Mouse (Mus musculus) heart, embryonic 12.5 days (tissue): ENCODE measurements around the gene Ints7. TPM values are rescaled to one million over a fixed set of nuclear protein-coding genes. Genes with fewer than 3 reads are reported as not detected.
A peak's percentile ranks its signal among the peaks of the same experiment; 100 is the strongest.

ENCODE experiments used
- ATAC-seq: fragments of 200-750 bp; cut with Nextera tagmentation; 2 replicates; pipeline ENCODE4 v1.8.0; 2017; ENCODE audit warnings: moderate TSS enrichment, moderate library complexity; ENCODE audit not compliant: insufficient number of reproducible peaks, low FRiP score
- H3K27ac ChIP-seq: fragments of 300-500 bp; sonication (generic); 2 replicates; pipeline ENCODE4 v1.5.1; 2016; ENCODE audit warnings: mild to moderate bottlenecking, moderate library complexity; ENCODE audit not compliant: poor library complexity, severe bottlenecking
- H3K27me3 ChIP-seq: fragments of 300-500 bp; sonication (generic); replicated peaks from 2 replicates; pipeline ENCODE4 v1.6.1; 2016; ENCODE audit warnings: mild to moderate bottlenecking, moderate library complexity
- H3K36me3 ChIP-seq: fragments of 300-500 bp; sonication (generic); 2 replicates; pipeline ENCODE4 v1.6.1; 2016; ENCODE audit warnings: mild to moderate bottlenecking, moderate library complexity
- H3K4me1 ChIP-seq: fragments of 300-500 bp; sonication (generic); replicated peaks from 2 replicates; pipeline ENCODE4 v1.6.1; 2016; ENCODE audit warnings: mild to moderate bottlenecking
- H3K4me2 ChIP-seq: fragments of 300-500 bp; sonication (generic); 2 replicates; pipeline ENCODE4 v1.6.1; 2016; ENCODE audit warnings: mild to moderate bottlenecking, moderate library complexity
- H3K4me3 ChIP-seq: fragments of 300-500 bp; sonication (generic); 2 replicates; pipeline ENCODE4 v1.5.1; 2016; ENCODE audit warnings: mild to moderate bottlenecking
- H3K9ac ChIP-seq: fragments of 300-500 bp; sonication (generic); 2 replicates; pipeline ENCODE4 v1.6.1; 2016; ENCODE audit warnings: mild to moderate bottlenecking, moderate library complexity
- H3K9me3 ChIP-seq: fragments of 300-500 bp; sonication (generic); replicated peaks from 2 replicates; pipeline ENCODE4 v1.6.1; 2016; ENCODE audit warnings: mild to moderate bottlenecking, moderate library complexity
- WGBS: fragments of 180-500 bp; shearing (Covaris S2); methylation state at CpG from one replicate; pipeline ENCODE4 v1.1.7; 2016; 5-methylcytosine and 5-hydroxymethylcytosine counted together
- polyA plus RNA-seq: library from polyadenylated mRNA; unstranded; fragments of >200 nt; fragmentation: Nextera tagmentation; extraction: Ambion mirVana; gene quantifications from 2 replicates; pipeline ENCODE4 v1.2.1, GENCODE M21; 2016

Ints7 gene
- polyA plus RNA-seq, 1 experiment from 2014 or later: 51.8 TPM

DNA sequence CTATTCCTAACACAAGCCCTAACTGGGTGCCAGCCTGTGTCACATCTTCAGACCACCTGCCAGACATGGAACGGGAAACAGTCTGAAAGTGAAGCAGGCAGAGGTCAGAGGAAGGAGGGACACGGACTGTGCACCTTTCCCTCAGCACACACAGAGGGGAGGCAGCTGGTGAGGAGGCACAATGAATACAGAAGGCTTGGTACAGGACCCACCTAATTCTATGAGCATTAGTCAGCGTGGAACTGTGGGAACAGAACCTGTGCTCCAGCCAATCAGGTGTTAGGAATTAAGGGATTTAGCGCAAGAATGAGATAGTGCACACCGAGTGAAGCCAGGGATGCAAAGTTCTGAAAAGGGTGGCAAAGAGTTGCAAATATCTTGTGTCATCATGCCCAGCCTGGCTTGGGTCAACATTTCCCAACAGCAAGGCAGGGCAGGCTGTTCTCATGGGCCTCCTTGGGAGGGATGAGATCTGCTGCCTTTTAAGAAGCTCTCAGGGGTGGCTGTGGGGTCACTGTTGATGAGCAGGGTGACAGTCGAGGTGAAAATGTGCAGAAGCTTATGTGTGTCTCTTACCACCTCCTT is 57.2 kb downstream of the Ints7 start:
- H3K27me3 ChIP-seq: no peaks in the 10 kb centered on the region
- no peak overlapping the region for H3K4me2 ChIP-seq
- H3K9me3 ChIP-seq: no peaks in the 10 kb centered on the region
- no peak for ATAC-seq
- WGBS: 69% methylated on average over 6 of the region's 6 CpGs
- H3K4me3 ChIP-seq: no peak overlapping the region
- no peak overlapping the region for H3K9ac ChIP-seq
- H3K27ac ChIP-seq: no peak overlapping the region
- peaks cover 7% of the 10 kb centered on the region for H3K4me1 ChIP-seq
- no peaks in the 10 kb centered on the region for H3K36me3 ChIP-seq

DNA sequence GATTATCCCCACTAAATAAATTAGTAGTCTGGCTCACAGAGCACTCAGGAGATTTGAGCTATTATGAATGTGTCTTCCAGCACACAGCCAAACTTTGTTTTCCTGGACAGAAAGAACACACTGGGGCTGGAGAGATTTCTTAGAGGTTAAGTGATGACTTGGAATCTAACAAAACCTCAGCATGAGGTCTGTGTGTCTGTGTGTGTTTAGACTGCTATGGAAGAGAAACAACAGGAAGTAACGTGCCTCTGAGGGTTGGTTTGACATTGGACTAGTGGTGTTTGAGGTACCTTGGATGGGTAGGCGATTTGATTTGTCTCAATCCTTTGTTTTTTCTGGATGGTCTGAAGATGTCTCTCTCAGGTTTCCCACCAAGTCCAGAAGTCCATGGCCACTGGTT is 58.7 kb downstream of the Ints7 start:
- H3K4me3 ChIP-seq: no peak overlapping the region
- WGBS: 85% methylated on average over 2 of the region's 2 CpGs
- H3K9me3 ChIP-seq: no peaks in the 10 kb centered on the region
- H3K4me2 ChIP-seq: no peak overlapping the region
- H3K27ac ChIP-seq: no peak overlapping the region
- H3K9ac ChIP-seq: no peak overlapping the region
- H3K36me3 ChIP-seq: no peaks in the 10 kb centered on the region
- no peak for ATAC-seq
- H3K4me1 ChIP-seq: no peaks in the 10 kb centered on the region
- no peaks in the 10 kb centered on the region for H3K27me3 ChIP-seq

GRCm38 (mm10) chr1:191638404-191638803 is 63.0 kb downstream of the Ints7 start:
- Histone ChIP-seq H3K4me2 (no peak overlapping the region), H3K9ac (no peak overlapping the region), H3K36me3 (no peaks in the 10 kb centered on the region), H3K9me3 (no peaks in the 10 kb centered on the region), H3K4me1 (peaks cover 28% of the 10 kb centered on the region), H3K27ac (no peak overlapping the region), H3K4me3 (no peak overlapping the region), H3K27me3 (no peaks in the 10 kb centered on the region)
- no peak for ATAC-seq
- 68% methylated on average over 2 of the region's 2 CpGs for WGBS

GRCm38 (mm10) chr1:191639200-191639807 is 63.9 kb downstream of the Ints7 start:
- H3K4me1 ChIP-seq: peaks cover 28% of the 10 kb centered on the region
- no peaks in the 10 kb centered on the region for H3K27me3 ChIP-seq
- no peak overlapping the region for H3K9ac ChIP-seq
- ATAC-seq: no peak
- H3K4me2 ChIP-seq: no peak overlapping the region
- no peaks in the 10 kb centered on the region for H3K36me3 ChIP-seq
- H3K4me3 ChIP-seq: no peak overlapping the region
- no peak overlapping the region for H3K27ac ChIP-seq
- H3K9me3 ChIP-seq: no peaks in the 10 kb centered on the region
- WGBS: 58% methylated on average over 3 of the region's 3 CpGs

DNA sequence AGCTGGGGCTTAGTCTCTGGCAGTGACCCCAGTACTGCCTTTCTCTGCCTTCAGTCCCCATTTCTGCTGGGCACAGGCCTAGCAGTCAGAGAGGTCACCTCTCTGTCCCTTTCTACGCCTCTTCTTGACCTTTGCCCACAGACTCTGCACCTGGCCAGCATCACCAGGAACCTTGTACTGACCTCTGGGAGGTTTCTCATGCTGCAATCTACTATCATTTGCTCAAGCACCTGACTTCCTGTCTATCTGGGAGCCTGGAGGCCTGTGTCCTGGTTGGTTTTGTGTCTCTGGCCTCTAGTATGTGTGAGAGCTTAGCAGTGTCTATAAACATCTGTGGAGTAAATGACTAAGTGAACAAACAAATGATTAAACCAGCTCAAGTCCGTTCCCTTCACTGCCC is 64.7 kb downstream of the Ints7 start:
- no peak overlapping the region for H3K4me2 ChIP-seq
- H3K4me1 ChIP-seq: peaks cover 29% of the 10 kb centered on the region
- no peak for ATAC-seq
- no peak overlapping the region for H3K4me3 ChIP-seq
- H3K27ac ChIP-seq: no peak overlapping the region
- no peaks in the 10 kb centered on the region for H3K27me3 ChIP-seq
- no peak overlapping the region for H3K9ac ChIP-seq
- H3K9me3 ChIP-seq: no peaks in the 10 kb centered on the region
- WGBS: 67% methylated on average over 2 of the region's 2 CpGs
- no peaks in the 10 kb centered on the region for H3K36me3 ChIP-seq

- Histone ChIP-seq H3K9ac (no peak overlapping the region), H3K27me3 (no peaks in the 10 kb centered on the region), H3K27ac (peak overlapping the region; percentile 51; the same call in 1 of the 2 replicates), H3K4me1 (peaks cover 36% of the 10 kb centered on the region), H3K9me3 (no peaks in the 10 kb centered on the region), H3K4me3 (no peak overlapping the region), H3K36me3 (no peaks in the 10 kb centered on the region), H3K4me2 (no peak overlapping the region)
- 83% methylated on average over 3 of the region's 3 CpGs for WGBS
- ATAC-seq: no peak
Measured at GRCm38 (mm10) chr1:191640848-191641247, 65.4 kb downstream of the Ints7 start.

GRCm38 (mm10) chr1:191641438-191641837 is 66.0 kb downstream of the Ints7 start:
- Histone ChIP-seq H3K9me3 (no peaks in the 10 kb centered on the region), H3K9ac (no peak overlapping the region), H3K4me3 (no peak overlapping the region), H3K36me3 (no peaks in the 10 kb centered on the region), H3K27me3 (no peaks in the 10 kb centered on the region), H3K27ac (peak overlapping the region; percentile 51), H3K4me2 (no peak overlapping the region), H3K4me1 (peaks cover 42% of the 10 kb centered on the region)
- WGBS: 28% methylated on average over 2 of the region's 2 CpGs
- ATAC-seq: no peak

DNA sequence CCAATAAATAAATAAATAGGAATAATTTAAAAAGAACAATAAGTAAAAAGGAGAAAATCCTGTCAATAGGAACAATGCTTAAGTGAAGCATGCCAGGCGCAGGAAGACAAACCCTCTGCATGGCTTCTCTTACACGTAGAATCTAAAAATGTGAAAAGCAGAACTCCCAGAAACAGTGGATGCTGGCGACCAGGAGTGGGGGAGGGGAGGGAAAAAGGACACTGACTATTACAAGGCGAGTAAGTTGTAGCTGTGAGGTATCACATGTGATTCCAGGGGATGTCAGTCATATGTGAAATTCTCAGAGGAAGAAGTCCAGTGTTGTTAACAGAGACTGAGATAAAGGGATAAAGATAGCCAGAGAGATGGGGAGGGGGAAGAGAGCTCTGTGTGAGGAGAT is 67.5 kb downstream of the Ints7 start:
- Histone ChIP-seq H3K4me1 (peaks cover 42% of the 10 kb centered on the region), H3K4me2 (no peak overlapping the region), H3K4me3 (no peak overlapping the region), H3K27me3 (no peaks in the 10 kb centered on the region), H3K9ac (no peak overlapping the region), H3K36me3 (no peaks in the 10 kb centered on the region), H3K9me3 (no peaks in the 10 kb centered on the region), H3K27ac (no peak overlapping the region)
- WGBS: 39% methylated on average over 4 of the region's 4 CpGs
- ATAC-seq: no peak

GRCm38 (mm10) chr1:191645921-191646320 is 70.5 kb downstream of the Ints7 start:
- no peaks in the 10 kb centered on the region for H3K36me3 ChIP-seq
- H3K4me1 ChIP-seq: peaks cover 31% of the 10 kb centered on the region
- no peak for ATAC-seq
- H3K27me3 ChIP-seq: no peaks in the 10 kb centered on the region
- no peak overlapping the region for H3K9ac ChIP-seq
- 0 out of 2 replicates have a peak overlapping the region, but pooled peaks have one; percentile 2 for H3K4me2 ChIP-seq
- no peak overlapping the region for H3K4me3 ChIP-seq
- 35% methylated on average over 8 of the region's 8 CpGs for WGBS
- no peaks in the 10 kb centered on the region for H3K9me3 ChIP-seq
- no peak overlapping the region for H3K27ac ChIP-seq

GRCm38 (mm10) chr1:191647590-191647989 is 72.2 kb downstream of the Ints7 start:
- no peak overlapping the region for H3K4me3 ChIP-seq
- H3K9ac ChIP-seq: no peak overlapping the region
- peaks cover 20% of the 10 kb centered on the region for H3K4me1 ChIP-seq
- H3K27me3 ChIP-seq: no peaks in the 10 kb centered on the region
- no peak for ATAC-seq
- no peaks in the 10 kb centered on the region for H3K36me3 ChIP-seq
- WGBS: 86% methylated on average over 3 of the region's 3 CpGs
- no peak overlapping the region for H3K4me2 ChIP-seq
- no peaks in the 10 kb centered on the region for H3K9me3 ChIP-seq
- H3K27ac ChIP-seq: no peak overlapping the region

- Histone ChIP-seq H3K4me2 (no peak overlapping the region), H3K36me3 (no peaks in the 10 kb centered on the region), H3K27me3 (no peaks in the 10 kb centered on the region), H3K9ac (no peak overlapping the region), H3K4me1 (0 out of 2 replicates have a peak, but pooled peaks cover 9% of the 10 kb centered on the region), H3K9me3 (no peaks in the 10 kb centered on the region), H3K27ac (no peak overlapping the region), H3K4me3 (no peak overlapping the region)
- ATAC-seq: no peak
- 66% methylated on average over 3 of the region's 3 CpGs for WGBS
Measured at GRCm38 (mm10) chr1:191659441-191659840, 84.0 kb downstream of the Ints7 start.
